Mouse (Mus musculus): ENCODE data around the gene Maff. TPM values are rescaled to one million over a fixed set of nuclear protein-coding genes. Genes with fewer than 3 reads are reported as not detected.

The Maff gene
- 0.83 and 1.8 TPM in 2 replicates for polyA plus RNA-seq (2015; fragmentation: Nextera tagmentation; extraction: Ambion mirVana)

DNA sequence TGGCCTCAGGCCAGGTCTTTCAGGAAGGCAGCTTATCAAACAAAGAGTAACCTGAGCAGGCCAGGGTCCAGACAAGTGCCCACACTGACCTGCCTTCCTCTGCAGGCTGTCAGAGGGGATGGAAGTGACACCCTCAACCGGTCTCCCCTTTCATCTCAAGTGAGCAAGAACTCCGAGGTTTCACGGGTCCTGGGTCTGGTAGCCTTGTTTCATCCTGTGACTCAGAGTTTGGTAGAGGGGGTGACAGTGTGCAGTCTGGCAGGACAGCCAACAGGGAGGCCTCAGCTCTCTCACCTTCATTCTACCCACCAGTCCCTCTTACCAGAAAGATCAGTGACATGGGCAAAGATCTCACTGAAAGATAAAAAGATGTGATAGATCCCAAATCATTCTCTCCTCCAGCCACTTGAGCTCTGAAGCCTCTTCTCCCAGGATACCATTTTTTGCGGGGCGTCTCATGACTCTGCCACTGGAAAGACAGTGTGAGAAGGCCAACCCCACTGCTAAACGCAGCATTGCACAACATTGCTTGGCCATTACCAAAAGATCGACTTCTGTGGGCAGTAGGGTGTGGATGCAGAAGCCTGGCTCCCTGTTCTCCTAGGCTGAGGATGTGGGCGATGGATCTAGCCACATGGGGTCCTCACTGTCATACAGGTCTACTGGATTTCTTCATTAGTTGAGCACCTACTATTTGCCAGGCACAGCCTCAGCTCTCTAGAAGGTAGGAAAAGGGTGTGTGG, at the start of gene Maff:
TSS of gene Maff (plus strand) at position 571 of the 743 bp plus-strand sequence.

DNA sequence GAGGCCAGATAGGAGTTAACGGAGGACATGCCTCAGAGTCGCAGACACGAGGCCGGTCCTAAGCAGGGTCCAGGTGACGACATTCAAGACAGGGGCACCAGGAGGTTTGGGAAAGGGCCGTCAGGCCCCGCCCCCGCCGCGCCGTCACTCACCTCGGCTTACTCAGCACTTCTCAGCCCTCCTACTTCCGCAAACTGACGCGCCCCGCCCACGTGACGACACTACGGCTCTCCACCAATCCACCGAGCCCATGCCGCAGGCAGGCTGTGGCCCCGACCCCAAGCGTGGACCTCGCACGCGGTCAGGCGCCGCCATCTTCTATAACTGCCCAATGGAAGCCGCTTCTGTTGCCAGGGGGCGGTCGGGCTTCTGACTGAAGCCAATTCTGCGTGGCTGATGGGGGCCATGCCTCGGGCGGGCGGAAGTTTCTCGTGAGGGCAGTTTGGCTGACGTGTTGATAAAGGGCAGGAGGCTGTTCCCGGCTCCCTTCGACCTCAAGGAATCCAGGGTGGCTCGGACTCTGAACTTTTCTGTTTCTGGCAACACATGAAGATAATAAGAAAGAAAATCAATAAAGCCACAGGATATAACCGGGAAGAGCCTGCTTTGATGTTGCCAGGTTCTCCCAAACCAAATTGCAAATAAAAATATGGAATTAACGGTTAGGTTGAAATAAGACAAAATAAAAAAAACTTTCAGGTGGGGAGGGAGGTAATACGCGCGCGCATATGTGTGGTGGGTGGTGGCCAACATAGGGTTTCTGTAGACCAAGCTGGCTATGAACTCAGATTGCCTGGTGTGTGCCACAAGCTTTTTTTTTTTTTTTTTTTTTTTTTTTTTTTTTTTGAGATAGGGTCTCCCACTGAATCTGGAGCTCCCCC, 18.1 kb upstream of the Maff start, which contains the start of gene Pla2g6:
TSS of gene Pla2g6 (minus strand) at position 333 of the 881 bp plus-strand sequence.

DNA sequence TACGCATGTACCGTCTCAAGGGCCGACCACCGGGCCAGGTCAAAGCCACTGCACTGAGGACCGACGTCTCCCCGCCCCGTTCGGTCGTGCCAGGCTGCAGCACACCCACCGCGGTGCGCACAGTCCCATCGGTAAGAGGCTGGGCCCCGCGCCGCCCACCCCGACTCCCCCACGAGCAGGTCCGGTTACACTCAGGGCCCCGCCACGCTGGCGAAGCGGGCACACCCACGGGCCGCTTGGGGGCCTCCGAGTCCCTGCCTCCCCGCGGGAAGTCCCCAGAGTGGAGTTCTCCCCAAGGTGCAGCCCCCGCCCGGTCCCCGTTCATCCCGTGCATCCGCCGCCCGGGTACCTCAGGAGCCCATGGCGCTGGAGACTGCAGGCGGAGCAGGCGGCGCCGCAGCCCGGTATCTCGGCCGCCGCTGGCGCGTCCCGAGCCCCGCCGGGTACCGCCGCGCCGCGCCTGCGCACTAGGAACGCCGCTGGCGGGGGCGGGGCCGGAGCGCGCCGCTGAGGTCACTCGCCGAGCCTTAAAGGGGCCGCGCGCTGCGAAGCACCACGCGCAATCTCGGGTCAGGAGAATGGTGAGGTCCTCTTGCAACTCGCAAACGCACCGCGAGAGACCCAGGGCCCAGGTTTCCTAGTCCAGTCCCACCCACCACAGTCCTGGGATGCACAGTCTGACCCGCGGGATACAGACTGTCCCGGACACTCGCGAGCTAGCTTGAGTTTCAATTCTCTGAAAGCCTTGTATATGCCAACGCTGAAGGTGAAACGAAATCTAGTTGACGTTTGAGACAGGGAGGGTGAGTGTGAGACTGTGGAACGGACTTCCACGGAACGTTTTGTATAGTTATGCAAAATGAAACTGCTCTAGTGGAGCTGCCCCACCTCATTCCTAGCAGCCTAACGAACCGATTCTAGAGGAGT, 56.7 kb downstream of the Maff start, which contains the start of gene Tmem184b:
TSS of gene Tmem184b (minus strand) at position 734 of the 927 bp plus-strand sequence.

MicroRNAs within 50 kb of the gene (microRNA counts, 519-probe panel; counts per million panel counts)
- microRNA mmu-miR-1943 = 40.5 counts per million

Small RNA genes within 50 kb of the gene (microRNA-seq; reads per million reads assigned to microRNA genes)
- 1.2 reads per million for gene Mir1943

Other genes starting within 250 kb of the Maff start
- gene Micall1, start 237.7 kb upstream of the Maff start, polyA plus RNA-seq (2015; fragmentation: Nextera tagmentation; extraction: Ambion mirVana) = 10.2 and 12.5 TPM in 2 replicates
- 322 and 359 TPM in 2 replicates for gene Polr2f, start 205.6 kb upstream of the Maff start, polyA plus RNA-seq (2015; fragmentation: Nextera tagmentation; extraction: Ambion mirVana)
- 15.8 and 18.5 TPM in 2 replicates for gene 1700088E04Rik, start 205.4 kb upstream of the Maff start, polyA plus RNA-seq (2015; fragmentation: Nextera tagmentation; extraction: Ambion mirVana)
- 28.5 and 31.4 TPM in 2 replicates for gene Sox10, start 181.4 kb upstream of the Maff start, polyA plus RNA-seq (2015; fragmentation: Nextera tagmentation; extraction: Ambion mirVana)
- 68.4 and 81.9 TPM in 2 replicates for gene Pick1, start 117.4 kb upstream of the Maff start, polyA plus RNA-seq (2015; fragmentation: Nextera tagmentation; extraction: Ambion mirVana)
- gene Gm49486, start 117.2 kb upstream of the Maff start, polyA plus RNA-seq (2015; fragmentation: Nextera tagmentation; extraction: Ambion mirVana) = 1.1 and 1.3 TPM in 2 replicates
- gene Slc16a8, start 91.9 kb upstream of the Maff start, polyA plus RNA-seq (2015; fragmentation: Nextera tagmentation; extraction: Ambion mirVana) = 0.39 and 0.43 TPM in 2 replicates
- 11.4 TPM in 2 replicates for gene Baiap2l2, start 61.1 kb upstream of the Maff start, polyA plus RNA-seq (2015; fragmentation: Nextera tagmentation; extraction: Ambion mirVana)
- gene Pla2g6, start 18.2 kb upstream of the Maff start, polyA plus RNA-seq (2015; fragmentation: Nextera tagmentation; extraction: Ambion mirVana) = 13.6 and 14.8 TPM in 2 replicates
- 31.7 and 37.2 TPM in 2 replicates for gene Tmem184b, start 56.9 kb downstream of the Maff start, polyA plus RNA-seq (2015; fragmentation: Nextera tagmentation; extraction: Ambion mirVana)
- 143 and 160 TPM in 2 replicates for gene Csnk1e, start 108.9 kb downstream of the Maff start, polyA plus RNA-seq (2015; fragmentation: Nextera tagmentation; extraction: Ambion mirVana)
- 0.06 TPM in 1 of 2 replicates, not detected in the other for gene Kcnj4, start 158.6 kb downstream of the Maff start, polyA plus RNA-seq (2015; fragmentation: Nextera tagmentation; extraction: Ambion mirVana)
- 13.5 and 15.0 TPM in 2 replicates for gene Kdelr3, start 169.8 kb downstream of the Maff start, polyA plus RNA-seq (2015; fragmentation: Nextera tagmentation; extraction: Ambion mirVana)
- 34.7 and 43.4 TPM in 2 replicates for gene Ddx17, start 200.1 kb downstream of the Maff start, polyA plus RNA-seq (2015; fragmentation: Nextera tagmentation; extraction: Ambion mirVana)

Measured in neural tube, postnatal 0 days (tissue).